In genomic region chr1:39528319-39528718, GRCm38 (mm10) we compare ENCODE assay signal across 20 mouse cellular contexts. TPM values are rescaled to one million over a fixed set of nuclear protein-coding genes. Genes with fewer than 3 reads are reported as not detected.
DNase-seq lines count a peak whose midpoint lies in the region; ATAC-seq and TF ChIP-seq lines count a peak whose summit lies in the region.
"Had no signal": no experiment of that assay in that cellular context is flagged by ENCODE, and none has a peak within 500 bp of the region (broad histone marks: within the 10 kb centered on the region; RNA-seq: fewer than 3 reads in every experiment).

No protein-coding gene starts in this region.

- no peaks in the 10 kb centered on the region for H3K36me3 ChIP-seq in hindbrain, postnatal 0 days (ENCODE audit: insufficient read depth, low read length)
- H3K36me3 ChIP-seq: embryonic facial prominence, embryonic 10.5 days; embryonic facial prominence, embryonic 12.5 days; forebrain, embryonic 15.5 days; G1E had no signal

- no peaks in the 10 kb centered on the region for H3K4me1 ChIP-seq in hindbrain, postnatal 0 days (ENCODE audit: insufficient read depth, low read length)
- H3K4me1 ChIP-seq: embryonic facial prominence, embryonic 10.5 days; embryonic facial prominence, embryonic 12.5 days; forebrain, embryonic 13.5 days; forebrain, embryonic 15.5 days had no signal

- H3K27ac ChIP-seq in hindbrain, postnatal 0 days, result no peak overlapping the region
- H3K27ac ChIP-seq: embryonic facial prominence, embryonic 10.5 days; embryonic facial prominence, embryonic 12.5 days; forebrain, embryonic 13.5 days; forebrain, embryonic 15.5 days had no signal

- H3K9me3 ChIP-seq in hindbrain, postnatal 0 days (ENCODE audit: low read length), result no peaks in the 10 kb centered on the region
- H3K9me3 ChIP-seq: embryonic facial prominence, embryonic 10.5 days; embryonic facial prominence, embryonic 12.5 days; forebrain, embryonic 13.5 days; forebrain, embryonic 15.5 days; G1E had no signal

- H3K27me3 ChIP-seq in hindbrain, postnatal 0 days (ENCODE audit: insufficient read depth, low read length), result no peaks in the 10 kb centered on the region
- H3K27me3 ChIP-seq: embryonic facial prominence, embryonic 12.5 days; forebrain, embryonic 13.5 days; forebrain, embryonic 15.5 days; Patski had no signal

- peak; percentile 92 for DNase-seq in ES-CJ7 (ENCODE audit: low read depth, low spot score)
- DNase-seq in R1 (ENCODE audit: low read depth, low spot score), result peak; percentile 45
- DNase-seq in cerebellum, adult 11-12 months, result no peak
- DNase-seq in lung, postnatal 25 days (ENCODE audit: low spot score), result no peak
- no peak for DNase-seq in hindbrain, postnatal 0 days (ENCODE audit: low spot score)
- DNase-seq: adrenal gland, adult 8-10 months; adrenal gland, postnatal 14 days; adrenal gland, postnatal 36 days; cerebellum, adult 18-20 months; cerebellum, adult 8-10 months; cerebellum, postnatal 10 days; cerebellum, postnatal 25 days; forebrain, postnatal 0 days had no signal

- H3K9ac ChIP-seq in hindbrain, postnatal 0 days (replicated peaks; ENCODE audit: low read length), result no peak overlapping the region
- H3K9ac ChIP-seq: embryonic facial prominence, embryonic 12.5 days; forebrain, embryonic 13.5 days; forebrain, embryonic 15.5 days; forebrain, postnatal 0 days had no signal

- H3K4me2 ChIP-seq in hindbrain, postnatal 0 days (ENCODE audit: low read depth, low read length), result no peak overlapping the region
- H3K4me2 ChIP-seq: embryonic facial prominence, embryonic 12.5 days; forebrain, embryonic 13.5 days; forebrain, embryonic 15.5 days had no signal

- H3K4me3 ChIP-seq in hindbrain, postnatal 0 days (ENCODE audit: low read length), result no peak overlapping the region
- H3K4me3 ChIP-seq: embryonic facial prominence, embryonic 10.5 days; embryonic facial prominence, embryonic 12.5 days; forebrain, embryonic 13.5 days; forebrain, embryonic 15.5 days had no signal

- no peak for TF ChIP-seq CTCF in hindbrain, postnatal 0 days (IDR thresholded peaks at IDR 0.05; ENCODE audit: low read depth)

- no peak for ATAC-seq in hindbrain, postnatal 0 days
- ATAC-seq: activated CD4-positive, CD25-positive, alpha-beta regulatory T cell, adult 4 months; forebrain, embryonic 13.5 days; forebrain, embryonic 15.5 days; forebrain, postnatal 0 days; Patski had no signal

- WGBS in hindbrain, postnatal 0 days, result 52% methylated on average over 6 of the region's 6 CpGs

RNA-seq across cellular contexts. Expression of gene Cnot11, which starts 6.5 kb away (rescaled TPM):
- total RNA-seq in hindbrain, postnatal 0 days (2014; rRNA removed), result 26.4 and 31.7 TPM in 2 replicates
- polyA plus RNA-seq in hindbrain, postnatal 0 days (2015; fragmentation: Nextera tagmentation; extraction: Ambion mirVana), result 12.3 and 12.7 TPM in 2 replicates

RNA-seq across cellular contexts. Expression of gene Rnf149, which starts 48.9 kb away (rescaled TPM):
- total RNA-seq in hindbrain, postnatal 0 days (2014; rRNA removed), result 13.0 and 14.5 TPM in 2 replicates
- 22.3 and 24.4 TPM in 2 replicates for polyA plus RNA-seq in hindbrain, postnatal 0 days (2015; fragmentation: Nextera tagmentation; extraction: Ambion mirVana)

RNA-seq across cellular contexts. Expression of gene Tbc1d8, which starts 49.8 kb away (rescaled TPM):
- 17.4 and 17.7 TPM in 2 replicates for total RNA-seq in hindbrain, postnatal 0 days (2014; rRNA removed)
- polyA plus RNA-seq in hindbrain, postnatal 0 days (2015; fragmentation: Nextera tagmentation; extraction: Ambion mirVana), result 7.6 and 7.8 TPM in 2 replicates

Comparison
In these comparisons a context has a peak if more than half of its experiments do, and no peak if none do; other contexts are left out.
1. DNase-seq: peak in ES-CJ7 (single experiment) and R1 (single experiment); none in cerebellum, adult 11-12 months (single experiment), lung, postnatal 25 days (single experiment) and hindbrain, postnatal 0 days (single experiment).